Mouse (Mus musculus) right cerebral cortex, postnatal 36 days (tissue): ENCODE results near the gene Kansl1l.

Source experiments
- DNase-seq, 2 experiments: peaks; one replicate each; pipeline ENCODE4 v3.0.0; 2022; ENCODE audit warnings: low spot score in 2 of 2, mixed read lengths in 1 of 2

Gene Kansl1l

GRCm38 (mm10) chr1:66817453-66817839 is at the start of gene Kansl1l:
Kansl1l (minus strand) TSS chr1:66817562.
- DNase-seq: peak; percentile 90

- DNase-seq: no peak
Measured at GRCm38 (mm10) chr1:66865633-66866032, 48.3 kb upstream of the Kansl1l start.

GRCm38 (mm10) chr1:66863741-66864495 is 46.6 kb upstream of the Kansl1l start:
- no peak for DNase-seq

- peak; percentile 45 to 54 for DNase-seq
Measured at GRCm38 (mm10) chr1:66862712-66863511, 45.5 kb upstream of the Kansl1l start, which contains the start of gene Acadl. Acadl (minus strand) TSS chr1:66863277.

GRCm38 (mm10) chr1:66861764-66862672 is 44.7 kb upstream of the Kansl1l start:
- no peak for DNase-seq

- DNase-seq: no peak
Measured at GRCm38 (mm10) chr1:66847506-66847905, 30.1 kb upstream of the Kansl1l start.

GRCm38 (mm10) chr1:66845690-66846318 is 28.4 kb upstream of the Kansl1l start:
- DNase-seq: no peak

- DNase-seq: no peak
Measured at GRCm38 (mm10) chr1:66841938-66842337, 24.6 kb upstream of the Kansl1l start.

GRCm38 (mm10) chr1:66841510-66841909 is 24.1 kb upstream of the Kansl1l start:
- DNase-seq: no peak

- DNase-seq: no peak
Measured at GRCm38 (mm10) chr1:66839755-66840438, 22.5 kb upstream of the Kansl1l start.

GRCm38 (mm10) chr1:66839135-66839534 is 21.8 kb upstream of the Kansl1l start:
- no peak for DNase-seq

GRCm38 (mm10) chr1:66838184-66839042 is 21.1 kb upstream of the Kansl1l start:
- peak; percentile 50 to 63 for DNase-seq

GRCm38 (mm10) chr1:66837207-66837606 is 19.8 kb upstream of the Kansl1l start:
- DNase-seq: no peak

GRCm38 (mm10) chr1:66832636-66833165 is 15.3 kb upstream of the Kansl1l start:
- DNase-seq: no peak

- no peak for DNase-seq
Measured at GRCm38 (mm10) chr1:66831824-66832600, 14.7 kb upstream of the Kansl1l start.

- DNase-seq: no peak
Measured at GRCm38 (mm10) chr1:66829400-66830080, 12.2 kb upstream of the Kansl1l start.

GRCm38 (mm10) chr1:66821966-66822365 is 4.6 kb upstream of the Kansl1l start:
- DNase-seq: no peak

- DNase-seq: no peak
Measured at GRCm38 (mm10) chr1:66820241-66820640, 2.9 kb upstream of the Kansl1l start.
